Mouse (Mus musculus) neural tube, embryonic 11.5 days (tissue): ENCODE measurements around the gene Ccdc88b. TPM values are rescaled to one million over a fixed set of nuclear protein-coding genes. Genes with fewer than 3 reads are reported as not detected.

Experiments
- ATAC-seq: fragments of 200-750 bp; cut with Nextera tagmentation; 2 replicates; pipeline ENCODE4 v1.8.0; 2017; ENCODE audit warnings: moderate number of reproducible peaks, mild to moderate bottlenecking, moderate TSS enrichment, moderate library complexity; ENCODE audit not compliant: insufficient read depth, low FRiP score, low TSS enrichment
- DNase-seq: peaks from one replicate; pipeline ENCODE4 v3.0.0-alpha.2; 2015; ENCODE audit warnings: low spot score
- H3K27ac ChIP-seq: fragments of 300-500 bp; sonication (generic); 2 replicates; pipeline ENCODE4 v1.5.1; 2014; ENCODE audit warnings: low read depth, mild to moderate bottlenecking, low read length
- H3K27me3 ChIP-seq: fragments of 300-500 bp; sonication (generic); 2 replicates; pipeline ENCODE4 v1.6.1; 2014; ENCODE audit warnings: mild to moderate bottlenecking, low read length, mixed read lengths; ENCODE audit not compliant: control insufficient read depth, insufficient read depth
- H3K36me3 ChIP-seq: fragments of 300-500 bp; sonication (generic); 2 replicates; pipeline ENCODE4 v1.6.1; 2014; ENCODE audit warnings: mild to moderate bottlenecking, low read length, moderate library complexity, mixed read lengths; ENCODE audit not compliant: control insufficient read depth, insufficient read depth
- H3K4me1 ChIP-seq: fragments of 300-500 bp; sonication (generic); 2 replicates; pipeline ENCODE4 v1.6.1; 2014; ENCODE audit warnings: low read length, mixed read lengths; ENCODE audit not compliant: control insufficient read depth, insufficient read depth
- H3K4me2 ChIP-seq: fragments of 300-500 bp; sonication (generic); 2 replicates; pipeline ENCODE4 v1.6.1; 2014; ENCODE audit warnings: low read depth, mild to moderate bottlenecking, moderate library complexity
- H3K4me3 ChIP-seq: fragments of 300-500 bp; sonication (generic); 2 replicates; pipeline ENCODE4 v1.5.1; 2014; ENCODE audit warnings: low read depth, low read length
- H3K9ac ChIP-seq: fragments of 300-500 bp; sonication (generic); 2 replicates; pipeline ENCODE4 v1.6.1; 2014; ENCODE audit warnings: mild to moderate bottlenecking, low read length
- H3K9me3 ChIP-seq: fragments of 300-500 bp; sonication (generic); 2 replicates; pipeline ENCODE4 v1.6.1; 2016; ENCODE audit warnings: low read length; ENCODE audit not compliant: control insufficient read depth
- WGBS: fragments of 180-500 bp; shearing (Covaris S2); extraction: QIAGEN DNeasy Blood & Tissue Kit; methylation state at CpG from one replicate; pipeline ENCODE4 v1.1.7; 2014; 5-methylcytosine and 5-hydroxymethylcytosine counted together
- polyA plus RNA-seq: library from polyadenylated mRNA; unstranded; fragments of >200 nt; fragmentation: Nextera tagmentation; extraction: Ambion mirVana; gene quantifications from 2 replicates; pipeline ENCODE4 v1.2.1, GENCODE M21; 2014

The Ccdc88b gene
- polyA plus RNA-seq, 1 experiment from 2014 or later: 0.89 TPM

DNA sequence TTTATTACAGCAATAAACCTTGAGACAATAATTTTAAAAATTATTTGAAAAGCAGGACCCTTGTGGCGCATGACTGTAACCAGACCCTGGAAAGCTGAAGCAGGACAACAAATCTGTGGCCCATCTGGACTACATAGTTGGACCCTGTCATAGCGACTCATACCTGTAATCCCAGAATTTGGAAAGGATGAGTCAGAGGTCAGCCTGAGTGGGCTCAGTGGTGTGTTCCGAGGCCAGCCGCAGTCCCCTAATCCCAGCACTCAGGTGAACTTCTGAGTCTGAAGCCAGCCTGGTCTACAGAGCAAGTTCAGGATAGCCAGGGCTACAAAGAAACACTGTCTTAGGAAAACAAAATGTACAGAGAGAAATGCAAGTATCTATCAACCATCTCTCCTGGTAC lies 3.4 kb upstream of the Ccdc88b start:
- Histone ChIP-seq H3K9me3 (no peaks in the 10 kb centered on the region), H3K4me1 (peaks cover 2% of the 10 kb centered on the region; the same call in 1 of the 2 replicates), H3K4me3 (no peak overlapping the region), H3K36me3 (no peaks in the 10 kb centered on the region), H3K4me2 (no peak overlapping the region), H3K9ac (no peak overlapping the region), H3K27ac (no peak overlapping the region), H3K27me3 (no peaks in the 10 kb centered on the region)
- no peak for ATAC-seq
- no peak for DNase-seq
- WGBS: 89% methylated on average over 4 of the region's 4 CpGs

- H3K36me3 ChIP-seq: no peaks in the 10 kb centered on the region
- H3K27me3 ChIP-seq: no peaks in the 10 kb centered on the region
- no peak overlapping the region for H3K27ac ChIP-seq
- peaks cover 9% of the 10 kb centered on the region for H3K4me1 ChIP-seq
- no peak for DNase-seq
- ATAC-seq: no peak
- H3K9me3 ChIP-seq: no peaks in the 10 kb centered on the region
- no peak overlapping the region for H3K9ac ChIP-seq
- no peak overlapping the region for H3K4me2 ChIP-seq
- 80% methylated on average over 6 of the region's 6 CpGs for WGBS
- no peak overlapping the region for H3K4me3 ChIP-seq
Observed at GRCm38 (mm10) chr19:6860706-6861105, 2.7 kb upstream of the Ccdc88b start.

DNA sequence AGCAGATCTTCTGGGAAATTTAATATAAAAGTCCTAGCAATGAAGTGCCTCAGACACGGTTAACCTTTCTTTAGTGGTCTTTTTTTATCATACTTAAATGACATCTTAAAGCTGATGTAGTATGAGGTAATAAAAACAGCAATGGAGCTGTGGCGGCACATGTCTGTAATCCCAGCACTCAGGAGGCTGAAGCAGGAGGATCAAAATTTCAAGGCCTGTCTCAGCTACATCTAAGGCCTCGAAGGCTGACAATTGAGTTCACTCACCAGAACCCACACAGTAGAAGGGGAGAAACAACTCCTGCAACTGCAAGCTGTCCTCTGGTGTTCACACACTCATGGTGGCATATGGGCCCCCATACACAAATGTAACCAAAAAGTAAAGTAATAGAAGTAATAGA lies 2.0 kb upstream of the Ccdc88b start:
- Histone ChIP-seq H3K4me3 (no peak overlapping the region), H3K9me3 (no peaks in the 10 kb centered on the region), H3K4me2 (no peak overlapping the region), H3K4me1 (peaks cover 15% of the 10 kb centered on the region), H3K27ac (no peak overlapping the region), H3K9ac (no peak overlapping the region), H3K36me3 (no peaks in the 10 kb centered on the region), H3K27me3 (no peaks in the 10 kb centered on the region)
- ATAC-seq: no peak
- DNase-seq: no peak
- whole genome bisulfite sequencing: 90% methylated on average over 3 of the region's 3 CpGs

GRCm38 (mm10) chr19:6859032-6859651 lies 1.1 kb upstream of the Ccdc88b start:
- Histone ChIP-seq H3K27ac (no peak overlapping the region), H3K9ac (no peak overlapping the region), H3K27me3 (no peaks in the 10 kb centered on the region), H3K9me3 (no peaks in the 10 kb centered on the region), H3K4me1 (peaks cover 15% of the 10 kb centered on the region), H3K36me3 (no peaks in the 10 kb centered on the region), H3K4me3 (no peak overlapping the region), H3K4me2 (no peak overlapping the region)
- DNase-seq: no peak
- ATAC-seq: no peak
- WGBS: 72% methylated on average over 2 of the region's 2 CpGs

DNA sequence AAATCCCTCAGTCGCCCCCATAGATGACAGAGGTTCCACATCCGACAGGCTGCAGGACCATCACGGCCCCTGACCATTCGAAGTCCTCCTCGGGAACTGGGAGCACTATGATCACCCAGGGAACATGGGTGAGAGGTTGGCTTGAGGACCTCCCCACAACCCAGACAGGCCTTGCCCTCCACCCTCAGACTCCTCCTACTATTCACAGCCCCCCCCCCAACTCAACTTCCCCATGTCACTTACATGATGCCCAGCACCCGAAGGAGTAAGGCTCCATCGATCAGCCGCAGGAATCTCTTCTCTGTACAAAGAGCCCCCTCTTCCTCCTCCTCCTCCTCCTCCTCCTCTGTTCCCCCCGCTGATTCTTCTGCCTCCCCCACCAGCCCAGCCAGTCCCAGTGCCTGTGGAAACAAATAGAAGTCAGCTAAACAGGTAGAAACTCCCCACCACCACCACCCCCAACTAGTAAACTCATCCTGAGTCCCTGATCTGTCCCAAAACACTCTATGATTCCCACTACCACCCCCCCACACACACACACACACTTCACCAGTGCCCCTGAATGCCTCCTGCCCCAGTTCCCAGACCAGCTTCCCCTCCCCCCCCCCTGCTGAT lies 513 bp downstream of the Ccdc88b start:
- H3K36me3 ChIP-seq: no peaks in the 10 kb centered on the region
- no peak overlapping the region for H3K27ac ChIP-seq
- 86% methylated on average over 9 of the region's 9 CpGs for WGBS
- no peak for DNase-seq
- H3K4me2 ChIP-seq: no peak overlapping the region
- no peaks in the 10 kb centered on the region for H3K27me3 ChIP-seq
- peaks cover 15% of the 10 kb centered on the region for H3K4me1 ChIP-seq
- no peaks in the 10 kb centered on the region for H3K9me3 ChIP-seq
- no peak overlapping the region for H3K4me3 ChIP-seq
- ATAC-seq: no peak
- no peak overlapping the region for H3K9ac ChIP-seq

GRCm38 (mm10) chr19:6857003-6857360 lies 1.0 kb downstream of the Ccdc88b start:
- no peak overlapping the region for H3K27ac ChIP-seq
- H3K4me2 ChIP-seq: no peak overlapping the region
- no peaks in the 10 kb centered on the region for H3K9me3 ChIP-seq
- no peak for DNase-seq
- no peak overlapping the region for H3K9ac ChIP-seq
- WGBS: 71% methylated on average over 3 of the region's 3 CpGs
- H3K4me1 ChIP-seq: peaks cover 15% of the 10 kb centered on the region
- no peak overlapping the region for H3K4me3 ChIP-seq
- ATAC-seq: no peak
- no peaks in the 10 kb centered on the region for H3K27me3 ChIP-seq
- no peaks in the 10 kb centered on the region for H3K36me3 ChIP-seq

GRCm38 (mm10) chr19:6856281-6857002 lies 1.6 kb downstream of the Ccdc88b start:
- H3K4me1 ChIP-seq: peaks cover 15% of the 10 kb centered on the region
- H3K9ac ChIP-seq: no peak overlapping the region
- no peak overlapping the region for H3K4me3 ChIP-seq
- H3K36me3 ChIP-seq: no peaks in the 10 kb centered on the region
- DNase-seq (peak; percentile 53), ATAC-seq (no peak)
- H3K27ac ChIP-seq: no peak overlapping the region
- H3K27me3 ChIP-seq: no peaks in the 10 kb centered on the region
- no peaks in the 10 kb centered on the region for H3K9me3 ChIP-seq
- WGBS: 49% methylated on average over 12 of the region's 12 CpGs
- H3K4me2 ChIP-seq: no peak overlapping the region; the same call in 1 of the 2 replicates

DNA sequence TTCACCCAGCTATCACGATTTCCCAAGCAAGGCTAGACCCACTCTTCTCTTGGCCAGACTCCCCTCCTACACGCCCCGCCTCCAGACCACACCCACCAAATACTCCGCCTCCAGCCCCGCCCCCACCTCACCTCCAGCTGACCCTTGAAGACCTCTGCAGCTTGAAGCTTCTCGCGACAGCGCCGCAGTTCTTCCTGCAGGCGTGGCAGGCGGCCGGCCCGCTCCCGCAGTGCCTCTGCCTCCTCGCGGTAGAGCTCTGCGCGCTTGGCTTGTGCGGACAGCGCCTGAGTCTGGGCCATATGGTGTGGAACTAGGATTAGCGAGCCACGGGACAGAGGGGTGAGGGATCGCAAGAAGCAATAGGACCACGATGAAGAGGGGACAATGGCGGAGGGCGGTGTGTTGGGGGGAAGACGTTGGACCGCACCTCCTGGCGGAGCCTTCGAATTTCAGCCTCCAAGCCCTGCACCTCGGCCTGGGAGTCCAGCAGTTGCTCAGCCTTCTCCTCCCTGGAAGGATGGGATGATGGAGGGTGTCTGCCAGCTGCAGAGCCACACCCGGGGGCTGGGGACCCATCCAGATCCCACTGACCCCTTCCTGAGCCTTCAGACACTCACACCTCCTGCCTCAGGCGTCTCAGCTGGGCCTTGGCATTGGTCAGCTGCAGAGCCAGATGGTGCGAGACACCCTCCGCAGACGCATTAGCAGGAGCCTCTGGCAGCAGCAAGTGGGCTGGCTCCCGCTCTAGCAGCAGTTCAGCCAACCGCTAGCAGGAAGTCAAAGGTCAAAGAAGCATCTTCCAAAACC lies 2.6 kb downstream of the Ccdc88b start:
- peak; percentile 74 for ATAC-seq
- Histone ChIP-seq H3K4me2 (peak overlapping the region; percentile 39), H3K9me3 (no peaks in the 10 kb centered on the region), H3K27ac (0 out of 2 replicates have a peak overlapping the region, but pooled peaks have one; percentile 34), H3K36me3 (no peaks in the 10 kb centered on the region), H3K9ac (peak overlapping the region; percentile 50), H3K4me3 (peak overlapping the region; percentile 8; the same call in 1 of the 2 replicates), H3K27me3 (no peaks in the 10 kb centered on the region), H3K4me1 (peaks cover 15% of the 10 kb centered on the region)
- 4% methylated on average over 38 of the region's 38 CpGs for WGBS
- peak; percentile 85 for DNase-seq
